Mouse (Mus musculus) lung, embryonic 16.5 days (tissue): ENCODE measurements around the gene Agap2. TPM values are rescaled to one million over a fixed set of nuclear protein-coding genes. Genes with fewer than 3 reads are reported as not detected.

Experiments used
- ATAC-seq: fragments of 200-750 bp; cut with Nextera tagmentation; 2 replicates; pipeline ENCODE4 v1.8.0; 2017; ENCODE audit warnings: low read depth, mild to moderate bottlenecking, moderate library complexity
- H3K27ac ChIP-seq: fragments of 300-500 bp; sonication (generic); 2 replicates; pipeline ENCODE4 v1.5.1; 2014; ENCODE audit warnings: mild to moderate bottlenecking, control low read depth, low read length
- H3K27me3 ChIP-seq: fragments of 300-500 bp; sonication (generic); 2 replicates; pipeline ENCODE4 v1.6.1; 2014; ENCODE audit warnings: low read depth, low read length, mixed read lengths; ENCODE audit not compliant: control insufficient read depth, insufficient read depth
- H3K36me3 ChIP-seq: fragments of 300-500 bp; sonication (generic); 2 replicates; pipeline ENCODE4 v1.6.1; 2014; ENCODE audit warnings: low read length; ENCODE audit not compliant: control insufficient read depth, insufficient read depth
- H3K4me1 ChIP-seq: fragments of 300-500 bp; sonication (generic); replicated peaks from 2 replicates; pipeline ENCODE4 v1.6.1; 2014; ENCODE audit warnings: low read length, mixed read lengths; ENCODE audit not compliant: control insufficient read depth, insufficient read depth
- H3K4me2 ChIP-seq: fragments of 300-500 bp; sonication (generic); 2 replicates; pipeline ENCODE4 v1.6.1; 2014; ENCODE audit warnings: low read depth, low read length, control low read depth
- H3K4me3 ChIP-seq: fragments of 300-500 bp; sonication (generic); 2 replicates; pipeline ENCODE4 v1.5.1; 2014; ENCODE audit warnings: mild to moderate bottlenecking, low read length, control low read depth
- H3K9ac ChIP-seq: fragments of 300-500 bp; sonication (generic); 2 replicates; pipeline ENCODE4 v1.6.1; 2014; ENCODE audit warnings: low read length, control low read depth
- H3K9me3 ChIP-seq: fragments of 300-500 bp; sonication (generic); 2 replicates; pipeline ENCODE4 v1.6.1; 2016; ENCODE audit warnings: low read length; ENCODE audit not compliant: control insufficient read depth
- WGBS: fragments of 180-500 bp; shearing (Covaris S2); extraction: QIAGEN DNeasy Blood & Tissue Kit; methylation state at CpG from one replicate; pipeline ENCODE4 v1.1.7; 2014; 5-methylcytosine and 5-hydroxymethylcytosine counted together
- polyA plus RNA-seq: library from polyadenylated mRNA; unstranded; fragments of >200 nt; fragmentation: Nextera tagmentation; extraction: Ambion mirVana; gene quantifications from 2 replicates; pipeline ENCODE4 v1.2.1, GENCODE M21; 2015

The Agap2 gene
- 0.04 and 0.58 TPM in 2 replicates for polyA plus RNA-seq

DNA sequence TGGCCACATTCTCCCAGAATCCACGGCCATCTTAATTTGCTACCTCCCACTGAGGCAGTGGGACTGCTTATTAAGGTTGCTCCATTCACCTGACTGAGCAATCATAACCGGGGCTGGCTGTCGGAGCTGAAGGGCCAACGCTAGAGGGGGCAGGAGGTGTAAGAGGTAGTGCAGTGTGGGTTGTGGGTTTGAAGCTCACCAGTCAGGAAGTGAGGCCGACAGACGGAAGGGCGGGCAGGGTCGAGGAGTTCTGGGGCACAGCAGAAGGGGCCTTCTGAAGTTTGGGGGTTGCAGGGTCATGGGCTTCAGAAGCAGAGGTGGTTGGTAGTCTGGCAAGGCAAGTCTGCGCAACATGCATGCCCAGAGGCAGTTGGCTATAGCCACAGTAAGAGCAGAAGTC lies at the start of gene Agap2:
Agap2 (plus strand) TSS at position 205 of the 400 bp plus-strand sequence.
- no peak within 1 kb of the TSS for H3K27ac ChIP-seq
- H3K4me2 ChIP-seq: no peak within 1 kb of the TSS
- no peak for ATAC-seq
- no peaks in the 10 kb centered on the region for H3K36me3 ChIP-seq
- H3K27me3 ChIP-seq: peaks cover 38% of the 10 kb centered on the region
- 56% methylated on average over 9 of the region's 9 CpGs for WGBS
- H3K9ac ChIP-seq: no peak within 1 kb of the TSS
- H3K4me3 ChIP-seq: no peak within 1 kb of the TSS
- no peaks in the 10 kb centered on the region for H3K9me3 ChIP-seq
- peaks cover 16% of the 10 kb centered on the region for H3K4me1 ChIP-seq

- WGBS: 5% methylated on average over 56 of the region's 56 CpGs
- Histone ChIP-seq H3K27ac (peak within 1 kb of the TSS; percentile 74), H3K9ac (peak within 1 kb of the TSS; percentile 91), H3K36me3 (peaks cover 15% of the 10 kb centered on the region), H3K4me3 (peak within 1 kb of the TSS; percentile 90), H3K4me2 (peak within 1 kb of the TSS; percentile 71), H3K9me3 (no peaks in the 10 kb centered on the region), H3K4me1 (no peaks in the 10 kb centered on the region; the same call in 1 of the 2 replicates), H3K27me3 (no peaks in the 10 kb centered on the region)
- ATAC-seq: peak; percentile 92
Measured at GRCm38 (mm10) chr10:127030336-127031296, 44.5 kb upstream of the Agap2 start, which contains the start of gene Tsfm. Gene Tsfm (minus strand): TSS chr10:127030840.

DNA sequence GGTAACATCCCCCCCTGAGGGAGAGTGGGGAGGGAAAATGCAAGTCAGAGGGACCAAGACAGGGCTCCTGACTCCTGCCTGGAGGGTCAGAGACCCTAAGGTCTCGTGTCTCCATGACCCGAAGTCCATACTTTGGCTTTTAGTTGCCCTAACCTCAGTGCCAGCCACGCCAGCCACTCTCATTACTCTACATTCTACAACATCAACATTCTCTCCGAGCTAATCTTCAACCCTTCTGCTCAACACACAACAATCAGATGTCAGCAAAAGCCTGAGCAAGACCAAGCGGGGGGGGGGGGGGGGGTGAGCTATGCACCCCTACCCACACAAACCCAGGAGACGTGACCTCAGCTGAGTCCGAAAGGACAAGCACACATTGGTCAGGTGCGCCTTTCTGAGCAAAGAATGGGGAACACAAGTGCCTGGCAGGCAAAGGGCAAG lies 41.8 kb upstream of the Agap2 start:
- H3K36me3 ChIP-seq: peaks cover 3% of the 10 kb centered on the region; the same call in 1 of the 2 replicates
- no peaks in the 10 kb centered on the region for H3K9me3 ChIP-seq
- WGBS: 75% methylated on average over 8 of the region's 8 CpGs
- no peak for ATAC-seq
- no peak overlapping the region for H3K4me2 ChIP-seq
- no peak overlapping the region for H3K27ac ChIP-seq
- H3K4me3 ChIP-seq: no peak overlapping the region
- no peaks in the 10 kb centered on the region; the same call in 1 of the 2 replicates for H3K4me1 ChIP-seq
- no peaks in the 10 kb centered on the region; the same call in 1 of the 2 replicates for H3K27me3 ChIP-seq
- no peak overlapping the region for H3K9ac ChIP-seq

DNA sequence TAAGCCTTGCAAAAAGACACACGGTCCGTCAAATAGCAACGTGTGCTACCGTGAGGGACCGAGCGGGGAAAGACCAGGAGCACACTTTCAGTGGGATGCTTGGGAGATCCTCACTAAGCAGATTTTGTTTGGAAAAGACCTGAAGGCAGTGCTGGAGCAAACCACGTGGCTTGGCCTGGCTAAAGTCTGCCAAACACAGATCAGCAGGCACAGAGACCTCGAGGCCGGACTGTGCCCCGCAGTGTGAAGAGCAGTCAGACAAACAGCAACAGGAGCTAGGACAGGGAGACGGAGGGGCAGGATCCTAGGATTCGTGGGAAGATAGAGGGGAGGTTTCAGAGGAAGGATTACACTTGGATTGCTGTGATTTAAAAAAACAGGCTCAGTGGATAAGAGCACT lies 38.8 kb upstream of the Agap2 start:
- no peak for ATAC-seq
- Histone ChIP-seq H3K4me2 (no peak overlapping the region), H3K4me1 (0 out of 2 replicates have a peak, but pooled peaks cover 2% of the 10 kb centered on the region), H3K36me3 (no peaks in the 10 kb centered on the region), H3K9me3 (no peaks in the 10 kb centered on the region), H3K9ac (no peak overlapping the region), H3K4me3 (no peak overlapping the region), H3K27ac (no peak overlapping the region), H3K27me3 (no peaks in the 10 kb centered on the region; the same call in 1 of the 2 replicates)
- 74% methylated on average over 12 of the region's 12 CpGs for WGBS

DNA sequence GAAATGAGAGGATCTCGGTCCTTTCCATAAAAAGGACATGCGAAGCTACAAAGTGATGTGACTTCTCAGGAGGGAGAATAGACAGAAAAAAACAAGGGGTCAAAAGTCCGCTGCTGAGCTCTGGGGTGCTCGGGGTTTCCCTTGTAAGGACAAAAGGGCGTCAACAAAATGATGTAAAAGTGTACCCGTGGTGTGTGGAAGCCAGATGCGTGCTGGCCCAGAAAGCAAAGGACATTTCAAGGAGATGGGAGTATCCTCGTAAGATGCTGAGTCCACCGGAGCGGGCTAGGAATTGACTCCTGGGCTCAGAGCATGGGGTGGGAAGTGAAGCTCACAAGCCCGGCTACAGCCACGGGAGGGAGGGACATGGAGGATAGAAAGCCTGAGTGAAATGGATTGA lies 37.4 kb upstream of the Agap2 start:
- no peak for ATAC-seq
- no peak overlapping the region for H3K4me2 ChIP-seq
- no peak overlapping the region for H3K9ac ChIP-seq
- peaks cover 6% of the 10 kb centered on the region for H3K4me1 ChIP-seq
- H3K9me3 ChIP-seq: no peaks in the 10 kb centered on the region
- no peak overlapping the region for H3K27ac ChIP-seq
- no peaks in the 10 kb centered on the region; the same call in 1 of the 2 replicates for H3K27me3 ChIP-seq
- H3K4me3 ChIP-seq: no peak overlapping the region
- no peaks in the 10 kb centered on the region for H3K36me3 ChIP-seq
- WGBS: 76% methylated on average over 12 of the region's 12 CpGs

DNA sequence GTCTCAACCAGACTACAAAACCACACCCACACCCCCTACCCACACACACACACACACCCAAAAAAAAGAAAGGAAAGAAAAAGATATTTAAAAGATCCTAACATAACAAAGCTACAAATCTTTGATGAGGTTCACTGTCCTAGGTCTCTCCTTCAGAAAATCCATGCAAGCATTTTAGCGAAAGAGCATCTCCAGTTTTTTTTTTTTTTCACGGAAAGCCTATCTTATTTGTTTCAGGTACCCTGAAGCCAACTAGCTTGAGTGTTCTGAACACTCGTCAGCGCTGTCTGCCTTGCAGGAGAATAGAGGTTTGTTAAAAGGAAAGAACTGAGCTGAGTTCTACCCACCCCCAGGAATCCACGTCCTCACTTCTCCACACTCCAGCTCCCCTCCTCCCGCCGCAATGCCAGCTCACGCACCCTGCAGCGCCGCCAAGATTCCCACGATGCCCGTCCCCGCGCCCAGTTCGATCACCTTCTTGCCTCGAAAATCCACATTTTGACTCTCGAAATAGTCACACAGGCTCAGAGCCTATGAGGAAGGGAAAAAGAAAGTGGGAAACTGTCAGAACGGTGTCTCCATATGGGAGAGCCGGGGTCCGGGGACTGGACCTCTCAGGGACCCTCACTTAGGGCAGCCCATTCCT lies 34.4 kb upstream of the Agap2 start:
- ATAC-seq: peak; percentile 17; the same call in 1 of the 2 replicates
- under 1% methylated on average over 20 of the region's 20 CpGs for WGBS
- H3K9me3 ChIP-seq: no peaks in the 10 kb centered on the region

GRCm38 (mm10) chr10:127041274-127041766 lies 33.8 kb upstream of the Agap2 start, which contains the start of the genes Mettl1 and Eef1akmt3:
Gene Mettl1 (plus strand): TSS chr10:127041414.
Gene Eef1akmt3 (minus strand): TSS chr10:127041513.
- ATAC-seq: peak; percentile 70

More for the DNA sequence above, 34.4 kb upstream of the Agap2 start:
- no peak overlapping the region for H3K27ac ChIP-seq
- no peaks in the 10 kb centered on the region; the same call in 1 of the 2 replicates for H3K36me3 ChIP-seq
- H3K9ac ChIP-seq: peak overlapping the region; percentile 69
- H3K27me3 ChIP-seq: no peaks in the 10 kb centered on the region; the same call in 1 of the 2 replicates
- H3K4me1 ChIP-seq: peaks cover 10% of the 10 kb centered on the region
- H3K4me2 ChIP-seq: peak overlapping the region; percentile 84
- peak overlapping the region; percentile 90 for H3K4me3 ChIP-seq

DNA sequence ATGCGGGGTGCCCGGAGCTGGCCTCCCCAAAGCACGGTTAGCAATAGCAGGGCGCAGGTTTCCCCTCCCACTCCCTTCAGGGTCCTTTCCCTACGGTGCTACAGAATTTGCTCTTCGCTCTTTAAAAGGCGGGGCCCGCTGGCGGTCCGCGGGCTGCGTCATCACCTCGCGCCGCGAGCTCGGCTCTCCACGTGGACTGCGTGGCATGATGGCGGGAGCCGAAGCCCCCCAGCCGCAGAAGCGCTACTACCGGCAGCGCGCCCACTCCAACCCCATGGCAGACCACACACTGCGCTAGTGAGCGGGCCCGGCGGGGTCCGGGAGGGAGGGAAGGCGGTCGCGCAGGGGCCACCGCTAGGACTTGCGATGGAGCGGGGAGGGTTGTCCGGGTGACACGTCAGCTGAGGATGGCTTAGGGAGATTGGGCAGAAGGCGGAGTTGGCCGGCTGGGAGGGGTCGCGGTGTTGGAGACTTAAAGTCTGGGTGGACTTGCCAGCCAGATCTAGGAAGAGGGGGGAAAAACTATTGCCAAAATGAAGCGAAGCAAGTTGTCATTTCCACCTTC lies 33.2 kb upstream of the Agap2 start:
- WGBS: under 1% methylated on average over 44 of the region's 44 CpGs
- peak overlapping the region; percentile 62; the same call in 1 of the 2 replicates for H3K27ac ChIP-seq
- H3K36me3 ChIP-seq: peaks cover 2% of the 10 kb centered on the region; the same call in 1 of the 2 replicates
- peak; percentile 91 for ATAC-seq
- H3K9ac ChIP-seq: peak overlapping the region; percentile 69
- peak overlapping the region; percentile 90 for H3K4me3 ChIP-seq
- peaks cover 10% of the 10 kb centered on the region for H3K4me1 ChIP-seq
- no peaks in the 10 kb centered on the region; the same call in 1 of the 2 replicates for H3K27me3 ChIP-seq
- H3K9me3 ChIP-seq: no peaks in the 10 kb centered on the region
- peak overlapping the region; percentile 84 for H3K4me2 ChIP-seq

More at GRCm38 (mm10) chr10:127041274-127041766, 33.8 kb upstream of the Agap2 start, which contains the start of the genes Mettl1 and Eef1akmt3:
- peak within 1 kb of the TSS; percentile 62; the same call in 1 of the 2 replicates for H3K27ac ChIP-seq
- H3K9me3 ChIP-seq: no peaks in the 10 kb centered on the region
- H3K4me3 ChIP-seq: peak within 1 kb of the TSS; percentile 90
- peaks cover 1% of the 10 kb centered on the region; the same call in 1 of the 2 replicates for H3K36me3 ChIP-seq
- no peaks in the 10 kb centered on the region; the same call in 1 of the 2 replicates for H3K27me3 ChIP-seq
- peaks cover 10% of the 10 kb centered on the region for H3K4me1 ChIP-seq
- H3K4me2 ChIP-seq: peak within 1 kb of the TSS; percentile 84
- WGBS: under 1% methylated on average over 28 of the region's 28 CpGs
- H3K9ac ChIP-seq: peak within 1 kb of the TSS; percentile 69
